Mouse (Mus musculus) embryonic facial prominence, embryonic 15.5 days (tissue): Measurements from ENCODE around the gene Slc35d2. TPM values are rescaled to one million over a fixed set of nuclear protein-coding genes. Genes with fewer than 3 reads are reported as not detected.
"Not testable (repeated sequence)": the region's sequence is repeated elsewhere in the genome, so short reads cannot be mapped to it uniquely, and the experiment has no call there.

Source experiments
- ATAC-seq: fragments of 200-750 bp; cut with Nextera tagmentation; 2 replicates; pipeline ENCODE4 v1.8.0; 2017; ENCODE audit warnings: low read depth, moderate TSS enrichment; ENCODE audit not compliant: insufficient number of reproducible peaks, low FRiP score, low TSS enrichment
- H3K27ac ChIP-seq: fragments of 300-500 bp; sonication (generic); replicated peaks from 2 replicates; pipeline ENCODE4 v1.5.1; 2015; ENCODE audit warnings: mild to moderate bottlenecking, inconsistent platforms
- H3K27me3 ChIP-seq: fragments of 300-500 bp; sonication (generic); 2 replicates; pipeline ENCODE4 v1.6.1; 2015; ENCODE audit warnings: inconsistent platforms
- H3K36me3 ChIP-seq: fragments of 300-500 bp; sonication (generic); 2 replicates; pipeline ENCODE4 v1.6.1; 2015; ENCODE audit warnings: mild to moderate bottlenecking, inconsistent platforms
- H3K4me1 ChIP-seq: fragments of 300-500 bp; sonication (generic); 2 replicates; pipeline ENCODE4 v1.6.1; 2015; ENCODE audit warnings: inconsistent platforms
- H3K4me2 ChIP-seq: fragments of 300-500 bp; sonication (generic); replicated peaks from 2 replicates; pipeline ENCODE4 v1.6.1; 2015; ENCODE audit warnings: mild to moderate bottlenecking, inconsistent platforms
- H3K4me3 ChIP-seq: fragments of 300-500 bp; sonication (generic); replicated peaks from 2 replicates; pipeline ENCODE4 v1.5.1; 2015; ENCODE audit warnings: mild to moderate bottlenecking, inconsistent platforms
- H3K9ac ChIP-seq: fragments of 300-500 bp; sonication (generic); 2 replicates; pipeline ENCODE4 v1.6.1; 2015; ENCODE audit warnings: inconsistent platforms
- H3K9me3 ChIP-seq: fragments of 300-500 bp; sonication (generic); replicated peaks from 2 replicates; pipeline ENCODE4 v1.6.1; 2016; ENCODE audit warnings: inconsistent platforms
- WGBS: fragments of 180-500 bp; shearing (Covaris S2); methylation state at CpG from one replicate; pipeline ENCODE4 v1.1.7; 2015; 5-methylcytosine and 5-hydroxymethylcytosine counted together
- polyA plus RNA-seq: library from polyadenylated mRNA; unstranded; fragments of >200 nt; fragmentation: Nextera tagmentation; extraction: Ambion mirVana; gene quantifications from 2 replicates; pipeline ENCODE4 v1.2.1, GENCODE M21; 2015

Gene Slc35d2
- polyA plus RNA-seq, 1 experiment from 2014 or later, result 6.4 TPM

DNA sequence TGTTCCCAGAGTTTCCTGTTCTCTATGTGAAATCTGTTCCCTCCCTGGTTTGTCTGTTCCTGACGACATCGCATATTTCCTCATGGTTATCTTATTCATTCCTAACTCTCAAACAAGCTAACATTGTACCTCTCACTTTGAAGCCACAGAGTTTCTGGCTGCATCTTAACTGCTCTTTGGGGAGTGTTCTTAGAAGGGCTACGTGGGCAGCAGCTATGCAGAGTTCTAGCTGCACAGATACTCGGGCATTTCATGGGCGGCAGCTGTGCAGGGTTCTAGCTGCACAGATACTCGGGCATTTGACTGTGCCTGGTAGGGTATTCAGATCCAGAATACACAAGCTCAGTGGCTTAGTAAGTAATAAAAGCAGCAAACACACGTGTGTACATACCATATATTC lies 41.1 kb downstream of the Slc35d2 start:
- Histone ChIP-seq H3K4me3 (no peak overlapping the region), H3K9me3 (no peaks in the 10 kb centered on the region), H3K4me2 (no peak overlapping the region), H3K9ac (no peak overlapping the region), H3K27me3 (no peaks in the 10 kb centered on the region), H3K27ac (no peak overlapping the region), H3K36me3 (no peaks in the 10 kb centered on the region), H3K4me1 (0 out of 2 replicates have a peak, but pooled peaks cover 4% of the 10 kb centered on the region)
- no peak for ATAC-seq
- 76% methylated on average over 7 of the region's 7 CpGs for WGBS

- Histone ChIP-seq H3K36me3 (no peaks in the 10 kb centered on the region), H3K4me2 (no peak overlapping the region), H3K9ac (no peak overlapping the region), H3K27ac (no peak overlapping the region), H3K27me3 (no peaks in the 10 kb centered on the region), H3K4me3 (no peak overlapping the region), H3K9me3 (no peaks in the 10 kb centered on the region), H3K4me1 (peaks cover 4% of the 10 kb centered on the region; the same call in 1 of the 2 replicates)
- no peak for ATAC-seq
- 76% methylated on average over 5 of the region's 5 CpGs for WGBS
Observed at GRCm38 (mm10) chr13:64086036-64086435, 43.1 kb downstream of the Slc35d2 start.

DNA sequence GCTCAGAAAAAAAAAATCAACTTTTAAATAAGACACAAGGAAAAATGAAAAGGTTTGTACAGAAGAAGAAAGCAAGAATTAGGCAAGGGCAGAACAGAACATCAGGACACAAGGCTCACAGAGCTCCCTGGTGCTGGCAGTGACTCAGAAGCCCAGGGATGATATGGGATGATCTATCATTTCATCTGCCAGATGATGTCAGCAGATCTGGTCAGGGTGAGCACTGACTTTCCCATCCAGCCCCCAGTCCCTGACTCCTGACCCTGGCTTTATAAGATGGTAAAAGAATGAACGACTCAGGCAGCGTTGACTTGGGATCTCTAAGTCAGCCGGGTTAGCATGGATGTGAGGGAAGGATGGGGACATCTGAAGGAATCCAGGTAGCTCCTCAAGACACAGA lies 45.8 kb downstream of the Slc35d2 start:
- H3K4me3 ChIP-seq, result no peak overlapping the region
- H3K27ac ChIP-seq, result no peak overlapping the region
- WGBS, result 87% methylated on average over 3 of the region's 3 CpGs
- no peaks in the 10 kb centered on the region for H3K9me3 ChIP-seq
- no peaks in the 10 kb centered on the region for H3K36me3 ChIP-seq
- ATAC-seq, result no peak
- no peaks in the 10 kb centered on the region for H3K27me3 ChIP-seq
- peaks cover 4% of the 10 kb centered on the region; the same call in 1 of the 2 replicates for H3K4me1 ChIP-seq
- H3K4me2 ChIP-seq, result no peak overlapping the region
- no peak overlapping the region for H3K9ac ChIP-seq

DNA sequence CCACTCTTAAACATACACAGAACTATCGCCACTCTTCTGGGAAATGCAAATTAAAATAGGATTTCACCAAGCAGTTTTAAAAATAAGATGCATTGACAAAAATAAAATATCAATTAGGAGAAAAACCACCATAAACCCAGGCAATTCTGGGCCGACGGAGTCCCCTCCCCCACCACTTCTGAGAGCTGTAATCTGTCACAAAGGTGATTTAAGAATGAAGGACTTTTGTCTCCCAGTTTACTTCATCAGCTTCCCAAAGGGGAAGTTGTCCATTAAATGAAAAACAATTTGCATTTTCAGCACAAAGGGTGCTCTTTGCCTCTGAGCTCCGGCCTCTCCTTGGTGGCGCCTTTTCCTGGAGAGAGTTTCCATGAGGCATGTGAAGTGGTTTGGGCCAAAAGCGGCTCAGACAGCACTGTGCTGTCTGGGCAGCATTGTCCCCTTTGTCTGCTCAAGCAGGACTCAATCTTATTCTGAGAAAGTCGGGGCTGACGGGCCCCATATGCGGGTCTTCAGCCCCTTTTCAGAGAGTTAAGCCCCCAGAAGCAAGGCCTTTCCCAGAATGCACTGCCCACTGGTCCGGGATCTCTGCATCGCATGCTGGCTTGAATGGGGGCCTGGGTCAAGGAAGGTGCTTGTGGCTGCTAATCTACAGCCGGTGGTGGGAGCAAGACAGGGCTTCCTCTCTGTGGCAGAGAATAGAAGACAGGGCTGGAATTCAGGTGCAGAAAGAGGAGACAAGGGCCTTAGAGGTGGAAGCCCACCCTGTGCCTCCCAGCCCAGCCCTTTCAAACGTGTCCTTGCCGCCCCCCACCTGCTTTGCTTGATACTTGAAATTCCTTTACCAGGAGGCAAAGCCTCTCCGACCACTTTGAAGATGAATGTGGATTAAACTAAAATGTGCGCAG lies 47.9 kb downstream of the Slc35d2 start:
- Histone ChIP-seq H3K9me3 (no peaks in the 10 kb centered on the region), H3K4me1 (peaks cover 4% of the 10 kb centered on the region; the same call in 1 of the 2 replicates), H3K4me3 (no peak overlapping the region), H3K27ac (no peak overlapping the region), H3K27me3 (no peaks in the 10 kb centered on the region), H3K36me3 (no peaks in the 10 kb centered on the region), H3K4me2 (no peak overlapping the region), H3K9ac (no peak overlapping the region)
- ATAC-seq, result no peak
- 40% methylated on average over 16 of the region's 16 CpGs for WGBS

GRCm38 (mm10) chr13:64077591-64077990 lies 51.6 kb downstream of the Slc35d2 start:
- peaks cover 4% of the 10 kb centered on the region; the same call in 1 of the 2 replicates for H3K4me1 ChIP-seq

DNA sequence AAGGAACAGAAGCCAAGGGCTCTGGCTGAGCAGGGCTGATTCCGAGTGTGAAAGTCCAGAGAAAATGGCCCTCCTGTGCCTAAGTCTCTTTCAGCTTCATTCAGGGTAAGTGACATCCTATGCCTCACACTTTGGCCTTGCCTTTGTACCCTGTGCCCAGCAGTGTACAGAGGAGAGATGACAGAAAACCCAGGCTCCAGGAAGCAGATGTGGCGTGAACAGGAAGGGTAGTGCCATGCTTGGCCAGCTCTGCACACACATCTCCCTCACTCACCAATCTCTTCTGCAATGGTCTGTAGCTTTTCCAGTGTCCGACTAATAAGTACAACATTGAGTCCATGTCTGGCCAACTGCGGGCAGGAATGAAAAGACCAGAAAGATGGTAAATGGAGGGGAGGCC lies 53.1 kb downstream of the Slc35d2 start:
- Histone ChIP-seq H3K9ac (no peak overlapping the region), H3K27ac (no peak overlapping the region), H3K4me2 (no peak overlapping the region), H3K9me3 (no peaks in the 10 kb centered on the region), H3K36me3 (no peaks in the 10 kb centered on the region), H3K4me3 (no peak overlapping the region), H3K4me1 (no peaks in the 10 kb centered on the region), H3K27me3 (no peaks in the 10 kb centered on the region)
- 88% methylated on average over 4 of the region's 4 CpGs for WGBS
- no peak for ATAC-seq

More at GRCm38 (mm10) chr13:64077591-64077990, 51.6 kb downstream of the Slc35d2 start:
- H3K9me3 ChIP-seq, result no peaks in the 10 kb centered on the region
- H3K27me3 ChIP-seq, result no peaks in the 10 kb centered on the region
- H3K9ac ChIP-seq, result no peak overlapping the region
- no peaks in the 10 kb centered on the region for H3K36me3 ChIP-seq
- no peak for ATAC-seq
- 87% methylated on average over 5 of the region's 5 CpGs for WGBS
- no peak overlapping the region for H3K4me3 ChIP-seq
- H3K4me2 ChIP-seq, result no peak overlapping the region
- no peak overlapping the region for H3K27ac ChIP-seq

- 29% methylated on average over 3 of the region's 3 CpGs for WGBS
- Histone ChIP-seq H3K4me3 (no peak overlapping the region), H3K4me2 (no peak overlapping the region), H3K4me1 (no peaks in the 10 kb centered on the region), H3K27me3 (no peaks in the 10 kb centered on the region), H3K9ac (no peak overlapping the region), H3K9me3 (no peaks in the 10 kb centered on the region), H3K27ac (no peak overlapping the region), H3K36me3 (no peaks in the 10 kb centered on the region)
- ATAC-seq, result no peak
Observed at GRCm38 (mm10) chr13:64066653-64067052, 62.5 kb downstream of the Slc35d2 start.

GRCm38 (mm10) chr13:64064276-64064675 lies 64.9 kb downstream of the Slc35d2 start:
- no peaks in the 10 kb centered on the region for H3K27me3 ChIP-seq
- H3K36me3 ChIP-seq, result no peaks in the 10 kb centered on the region
- H3K27ac ChIP-seq, result no peak overlapping the region
- no peaks in the 10 kb centered on the region for H3K4me1 ChIP-seq
- H3K4me3 ChIP-seq, result no peak overlapping the region
- ATAC-seq, result no peak
- no peak overlapping the region for H3K4me2 ChIP-seq
- H3K9ac ChIP-seq, result no peak overlapping the region
- H3K9me3 ChIP-seq, result no peaks in the 10 kb centered on the region

DNA sequence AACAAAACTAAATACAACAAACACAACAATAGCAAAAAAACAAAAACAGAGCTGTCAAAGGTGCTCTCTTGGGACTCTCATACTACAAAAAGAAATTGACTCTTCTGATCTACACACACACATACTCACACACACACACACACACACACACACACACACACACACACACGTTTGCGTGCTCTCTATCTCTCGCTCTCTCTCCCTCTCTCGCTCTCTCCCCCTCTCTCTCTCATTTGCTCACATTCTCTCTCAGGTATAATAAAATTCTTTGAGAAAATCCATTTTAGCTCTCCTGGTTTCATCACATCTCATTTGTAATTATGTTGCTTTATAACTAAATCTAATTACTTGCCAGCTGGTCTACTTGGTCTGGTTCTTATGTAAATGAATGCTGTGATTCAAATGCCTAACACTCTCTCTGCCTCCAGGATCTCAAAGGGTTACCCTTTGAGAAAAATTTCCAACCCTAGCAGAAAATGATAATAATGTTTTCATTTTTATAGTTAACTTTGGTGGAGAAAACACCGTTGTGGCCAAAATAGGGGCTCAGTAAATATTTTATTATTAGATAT lies 68.1 kb downstream of the Slc35d2 start:
- H3K36me3 ChIP-seq, result no peaks in the 10 kb centered on the region
- no peak overlapping the region for H3K4me3 ChIP-seq
- 78% methylated on average over 5 of the region's 5 CpGs for WGBS
- H3K9me3 ChIP-seq, result no peaks in the 10 kb centered on the region
- H3K9ac ChIP-seq, result no peak overlapping the region
- no peak overlapping the region for H3K4me2 ChIP-seq
- ATAC-seq, result no peak
- no peaks in the 10 kb centered on the region for H3K27me3 ChIP-seq
- H3K27ac ChIP-seq, result no peak overlapping the region
- H3K4me1 ChIP-seq, result no peaks in the 10 kb centered on the region

GRCm38 (mm10) chr13:64053959-64054358 lies 75.2 kb downstream of the Slc35d2 start:
- no peak overlapping the region for H3K4me3 ChIP-seq
- H3K27me3 ChIP-seq, result no peaks in the 10 kb centered on the region
- WGBS, result 57% methylated on average over 1 of the region's 1 CpGs
- H3K4me1 ChIP-seq, result no peaks in the 10 kb centered on the region
- H3K9ac ChIP-seq, result no peak overlapping the region
- H3K27ac ChIP-seq, result no peak overlapping the region
- no peaks in the 10 kb centered on the region for H3K36me3 ChIP-seq
- ATAC-seq, result no peak
- 0 out of 2 replicates have a peak, but pooled peaks cover 3% of the 10 kb centered on the region for H3K9me3 ChIP-seq
- H3K4me2 ChIP-seq, result no peak overlapping the region

- not testable (repeated sequence) for H3K27me3 ChIP-seq, H3K27ac ChIP-seq, H3K9me3 ChIP-seq, H3K9ac ChIP-seq, H3K4me1 ChIP-seq, H3K4me2 ChIP-seq, H3K4me3 ChIP-seq, H3K36me3 ChIP-seq, ATAC-seq
- WGBS, result 81% methylated on average over 2 of the region's 2 CpGs
Observed at GRCm38 (mm10) chr13:64052281-64052680, 76.9 kb downstream of the Slc35d2 start.
